Mouse (Mus musculus) spleen, postnatal 36 days (tissue): ENCODE data around the gene Nup35.

Experiments used
- DNase-seq, 2 experiments: peaks; one replicate each; pipeline ENCODE4 v3.0.0; 2022; ENCODE audit warnings: low spot score in 2 of 2, mixed read lengths in 1 of 2

The Nup35 gene

DNA sequence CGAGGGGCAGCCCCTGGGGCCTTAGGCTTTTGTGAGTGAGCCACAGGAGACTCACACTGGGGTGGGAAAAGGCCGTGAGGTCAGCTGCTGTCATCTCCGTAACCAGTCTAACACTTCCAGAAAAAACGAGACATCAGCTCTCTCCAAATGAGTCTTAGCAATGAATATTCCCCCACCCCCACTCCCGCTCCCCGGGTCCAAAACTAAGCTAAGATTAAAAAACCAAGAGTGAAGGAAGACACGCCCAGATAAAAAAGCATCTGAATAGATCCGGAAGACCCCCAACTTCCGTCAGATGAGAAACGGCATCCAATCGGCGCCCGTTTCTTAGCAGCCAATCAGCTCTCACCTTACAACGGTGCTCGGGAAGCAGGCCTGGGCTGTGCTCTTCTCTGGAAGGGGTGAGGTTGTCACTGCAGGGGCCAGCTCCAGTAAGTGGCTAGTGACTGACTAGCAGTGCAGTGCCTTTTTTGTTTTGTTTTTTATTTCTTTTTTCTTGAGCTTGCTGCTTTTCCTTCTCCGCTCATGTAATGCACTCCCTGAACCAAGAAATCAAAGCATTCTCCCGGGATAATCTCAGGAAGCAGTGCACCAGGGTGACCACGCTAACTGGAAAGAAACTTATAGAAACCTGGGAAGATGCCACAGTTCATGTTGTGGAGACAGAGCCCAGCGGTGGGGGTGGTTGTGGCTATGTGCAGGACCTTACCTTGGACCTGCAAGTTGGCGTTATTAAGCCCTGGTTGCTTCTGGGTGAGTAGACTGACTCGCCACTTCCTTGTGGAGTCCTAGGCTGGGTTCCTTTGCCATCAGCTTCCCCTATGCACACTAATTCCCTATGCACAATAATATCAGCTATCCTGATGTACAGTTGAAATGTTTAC lies at the start of gene Nup35, which contains the start of gene Dusp19:
TSS of gene Nup35 (plus strand) at position 383 of the 884 bp plus-strand sequence.
TSS of gene Dusp19 (plus strand) at position 192 of the 884 bp plus-strand sequence.
- DNase-seq = peak; percentile 91 to 92

DNA sequence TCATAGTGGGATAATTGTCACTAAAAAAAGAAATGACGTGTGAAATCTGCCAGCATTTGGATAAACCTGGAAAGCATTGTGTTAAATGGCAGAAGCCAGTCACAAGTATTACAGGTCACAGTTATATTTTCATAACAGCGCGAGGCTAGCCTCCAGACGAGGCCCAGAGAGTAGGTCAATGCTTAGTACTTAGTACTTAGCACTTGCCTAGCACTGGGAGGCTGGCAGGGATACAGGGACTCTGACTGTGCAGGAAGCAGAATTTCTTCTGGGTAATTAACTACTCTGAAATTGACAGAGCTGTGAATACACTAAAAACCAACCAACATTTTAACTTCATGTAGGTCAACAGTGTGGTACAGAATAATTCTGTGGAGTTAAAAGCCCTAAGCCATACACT lies 49.6 kb upstream of the Nup35 start:
- DNase-seq = no peak

DNA sequence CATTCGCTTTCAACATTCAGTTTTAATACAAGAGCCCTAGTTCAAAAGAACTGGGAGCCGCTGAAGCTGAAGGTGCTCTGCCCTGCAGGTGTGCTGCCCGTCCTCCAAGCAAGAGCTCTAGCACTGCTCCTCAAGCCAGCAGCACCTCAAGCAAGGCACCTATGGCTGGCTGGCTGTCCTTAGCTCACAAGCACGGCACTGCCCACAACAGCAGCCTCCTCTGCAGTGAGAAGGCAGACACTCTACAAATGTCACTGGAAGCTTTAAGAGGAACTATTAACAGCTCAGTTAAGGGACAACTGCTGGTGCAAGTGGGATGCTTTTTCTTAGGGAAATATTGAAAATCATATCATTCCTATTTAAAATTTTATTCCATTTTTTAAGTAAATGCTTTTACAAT lies 46.4 kb upstream of the Nup35 start:
- DNase-seq = no peak

DNA sequence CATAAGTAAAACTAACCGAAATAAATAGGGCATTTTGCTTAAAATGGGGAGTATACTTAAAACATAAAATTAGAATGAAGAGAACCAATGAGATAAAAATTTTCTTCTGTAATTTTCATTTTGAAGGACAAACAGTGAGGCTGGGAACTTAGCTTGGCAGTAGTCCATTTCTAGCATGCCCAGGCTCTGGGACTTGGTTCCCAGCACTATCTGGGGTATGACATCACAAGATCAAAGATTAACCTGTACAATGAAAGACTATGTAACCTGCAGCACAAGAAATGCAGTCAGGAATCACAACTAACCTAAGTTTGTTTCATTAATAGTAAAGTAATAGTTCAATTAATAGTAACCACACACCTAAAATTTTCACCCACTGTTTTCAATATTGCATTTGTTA lies 39.8 kb upstream of the Nup35 start:
- DNase-seq = no peak

DNA sequence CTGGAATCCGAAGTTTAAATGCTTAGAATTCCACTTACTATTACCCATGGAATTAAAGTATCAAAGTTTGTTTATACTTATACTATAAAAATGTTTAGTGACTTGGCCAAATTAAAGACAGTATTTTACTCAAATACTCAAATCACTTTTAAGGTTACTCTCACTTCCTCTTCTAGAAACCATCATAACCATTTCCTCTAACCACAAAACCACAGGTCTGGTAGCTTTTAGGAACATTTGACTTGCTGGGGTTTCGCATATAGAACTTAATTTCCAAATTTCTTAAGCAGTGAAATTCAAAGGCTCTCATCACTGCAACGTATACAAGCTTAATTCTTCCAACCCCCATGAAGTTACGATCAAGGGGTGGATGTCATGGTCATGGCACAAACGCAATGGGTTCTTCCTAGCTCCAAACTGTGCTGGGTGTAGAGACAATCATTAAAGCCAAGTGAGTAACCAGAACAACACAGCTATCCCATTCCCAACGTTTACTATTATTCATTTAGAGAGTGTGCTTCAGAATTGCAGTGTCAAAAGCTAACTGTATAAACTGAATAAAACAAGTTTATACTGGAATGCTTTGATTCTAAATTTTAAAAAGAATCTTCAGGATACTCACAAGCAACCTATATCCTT lies 37.7 kb upstream of the Nup35 start:
- DNase-seq = peak; percentile 51 to 61

DNA sequence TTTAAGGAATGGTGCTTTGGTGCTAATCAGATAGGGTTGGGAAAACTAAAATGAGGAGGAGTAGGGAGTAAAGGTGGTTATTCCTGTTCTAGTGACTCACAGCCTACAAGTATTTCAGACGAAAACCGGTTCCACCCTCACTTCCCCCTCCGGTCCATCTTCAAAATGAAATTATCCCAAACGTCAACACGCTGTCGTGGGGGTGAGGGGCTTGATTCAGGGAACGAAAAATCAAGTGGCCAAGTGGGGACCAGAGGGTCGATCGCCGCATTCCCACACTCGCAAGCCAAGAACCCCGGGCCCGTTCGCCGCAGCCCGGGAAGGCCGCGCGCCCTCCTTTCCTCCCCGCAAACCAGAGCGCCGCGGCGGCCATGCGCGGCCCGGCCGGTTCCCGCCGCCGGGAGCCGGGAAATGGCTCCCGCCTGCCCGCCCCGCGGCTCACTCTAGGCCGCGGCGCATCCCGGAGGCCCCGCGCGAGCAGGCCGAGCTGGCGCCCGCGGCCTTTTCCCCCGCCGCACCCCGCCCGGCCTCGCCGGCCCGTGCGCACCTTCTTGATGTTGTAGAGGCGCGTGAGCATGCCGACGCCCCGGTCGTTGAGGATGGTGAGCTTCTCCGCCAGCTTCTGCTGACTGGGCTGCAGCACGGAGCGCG lies 36.6 kb upstream of the Nup35 start:
- no peak for DNase-seq

DNA sequence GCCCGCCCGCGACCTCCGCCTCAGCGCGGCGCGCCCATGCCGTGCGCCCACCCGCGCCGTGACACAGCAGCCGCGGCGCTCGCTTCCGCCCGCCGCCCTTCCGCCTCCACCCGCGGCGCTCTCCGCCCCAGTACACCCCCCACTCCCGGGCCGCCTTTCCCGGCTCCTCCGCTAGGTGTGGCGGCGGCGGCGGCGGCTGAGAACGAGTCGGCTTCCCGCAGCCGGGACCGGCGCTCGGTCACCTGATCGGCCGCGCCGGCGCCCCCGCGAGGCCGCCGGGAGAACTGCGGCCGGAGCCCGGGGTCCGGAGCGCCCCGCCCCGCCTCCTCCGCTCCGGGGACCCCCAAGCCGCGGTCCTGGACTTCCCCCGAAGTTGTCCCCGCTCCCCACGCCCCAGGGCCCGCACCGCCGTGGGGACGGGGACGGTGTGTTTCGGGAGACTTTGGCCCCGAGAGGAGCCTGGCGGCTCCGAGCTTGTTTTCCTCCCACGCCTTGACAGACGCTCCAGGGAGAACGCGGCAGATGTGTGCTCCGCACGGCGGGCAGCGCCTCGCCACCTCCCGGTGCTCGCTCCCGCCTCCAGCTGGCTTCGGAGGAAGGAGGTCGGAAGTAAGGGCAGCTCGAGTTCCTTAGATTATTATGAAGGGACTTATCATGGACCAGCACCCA lies 35.9 kb upstream of the Nup35 start, which contains the start of gene Nckap1:
TSS of gene Nckap1 (minus strand) at position 338 of the 669 bp plus-strand sequence.
- DNase-seq = peak; percentile 63 to 66

DNA sequence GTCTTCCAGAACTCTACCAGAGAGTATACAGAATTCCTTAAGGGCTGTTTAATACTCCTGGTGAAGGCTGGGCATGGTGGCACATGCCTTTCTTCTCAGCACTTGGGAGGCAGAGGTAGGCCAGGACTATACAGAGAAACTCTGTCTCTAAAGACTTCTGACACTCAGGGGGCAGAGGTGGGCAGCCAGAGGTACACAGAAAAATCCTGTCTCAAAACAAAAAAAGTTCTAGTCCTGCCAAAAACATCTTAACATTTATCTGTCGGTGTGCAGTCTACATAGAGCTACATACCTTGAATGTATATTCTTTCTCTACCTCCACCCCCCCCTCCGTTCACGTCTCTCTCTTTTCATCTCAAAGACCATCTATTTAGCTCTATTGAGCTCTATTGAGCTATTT lies 34.7 kb upstream of the Nup35 start:
- DNase-seq = no peak

DNA sequence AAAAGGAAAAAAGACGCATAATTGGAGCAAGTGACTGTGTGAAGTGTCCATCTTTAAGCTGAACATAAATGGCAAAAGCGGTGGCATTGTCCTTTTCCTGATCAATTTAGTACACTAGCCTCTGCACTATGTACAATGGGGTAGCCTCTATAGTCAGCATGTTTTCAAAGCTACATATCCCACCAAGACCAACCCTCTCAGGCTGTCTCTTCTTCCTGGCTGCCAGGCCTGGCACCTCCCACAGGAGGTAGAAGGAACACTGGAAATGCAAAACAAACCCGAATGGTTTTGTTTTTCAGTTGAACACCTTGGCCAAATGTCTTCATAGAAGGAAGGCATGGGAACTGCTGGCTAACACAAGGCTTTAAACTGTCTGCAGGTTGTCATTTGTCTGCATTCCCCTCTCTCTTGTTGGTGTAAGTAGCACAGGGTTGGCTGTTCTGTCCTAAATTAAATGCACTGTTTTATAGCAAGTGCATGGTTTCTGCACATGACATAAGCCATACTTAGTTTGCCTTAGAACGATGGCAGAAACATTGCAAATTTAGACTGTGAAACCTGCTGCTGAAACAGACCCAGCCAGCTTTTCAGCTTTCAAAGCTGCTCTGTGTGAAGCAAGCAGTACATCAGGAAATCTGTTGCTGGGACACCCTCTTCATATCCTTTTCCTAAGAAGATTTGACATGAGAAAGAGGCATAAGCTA lies 22.7 kb upstream of the Nup35 start:
- no peak for DNase-seq

DNA sequence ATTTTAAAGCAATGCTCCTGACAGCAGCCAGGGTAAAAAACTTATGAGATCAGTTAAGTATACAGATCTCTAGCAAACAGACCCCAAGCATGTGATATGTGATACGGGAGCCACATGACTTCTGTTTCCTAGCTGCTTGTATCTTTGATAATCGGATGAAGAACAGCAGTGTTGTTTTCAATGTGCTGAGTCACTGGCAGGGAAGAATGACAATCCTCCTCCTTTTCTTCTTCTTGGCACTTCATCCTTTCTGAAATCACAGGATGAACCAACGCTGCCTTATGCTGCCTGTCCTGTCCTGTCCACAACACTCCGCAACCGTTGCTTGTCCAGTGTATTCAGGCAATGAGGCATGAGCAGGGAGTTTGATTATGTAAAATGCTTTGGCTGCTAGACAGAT lies 20.1 kb upstream of the Nup35 start:
- DNase-seq = no peak

DNA sequence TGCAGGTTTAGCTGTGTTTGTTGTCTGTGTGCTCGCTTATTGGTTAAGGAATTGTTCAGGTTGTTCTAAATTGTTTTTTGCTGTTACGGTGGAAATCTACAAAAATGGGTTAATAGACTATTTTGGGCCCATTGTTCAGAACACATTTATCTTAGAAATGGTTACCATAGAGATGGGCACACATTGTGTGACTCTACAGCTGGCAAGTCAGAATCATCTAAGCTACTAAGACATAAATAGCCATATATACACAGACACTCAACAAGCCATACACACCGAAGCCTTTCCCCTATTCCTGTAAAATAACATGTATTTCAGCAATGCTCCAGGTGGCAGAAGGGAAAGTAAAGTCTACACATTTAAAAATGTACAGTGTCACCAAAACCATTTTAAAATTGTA lies 17.2 kb upstream of the Nup35 start:
- no peak for DNase-seq

DNA sequence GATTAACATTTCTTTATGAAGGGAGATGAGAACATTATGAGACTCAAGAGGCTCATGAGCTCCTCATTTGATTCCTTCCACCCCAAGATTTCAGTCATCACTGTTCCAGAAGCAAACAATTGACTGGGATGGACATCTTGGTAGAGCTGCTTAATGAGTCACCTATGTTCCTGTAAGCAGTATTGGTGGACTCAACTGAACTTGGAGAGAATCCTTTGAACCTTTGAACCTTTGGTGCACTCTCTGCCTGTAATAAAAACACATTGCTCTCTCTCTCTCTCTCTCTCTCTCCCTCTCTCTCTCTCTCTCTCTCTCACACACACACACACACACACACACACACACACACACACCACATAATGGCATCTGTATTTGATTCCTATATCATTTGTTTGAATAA lies 16.4 kb upstream of the Nup35 start:
- DNase-seq = no peak

DNA sequence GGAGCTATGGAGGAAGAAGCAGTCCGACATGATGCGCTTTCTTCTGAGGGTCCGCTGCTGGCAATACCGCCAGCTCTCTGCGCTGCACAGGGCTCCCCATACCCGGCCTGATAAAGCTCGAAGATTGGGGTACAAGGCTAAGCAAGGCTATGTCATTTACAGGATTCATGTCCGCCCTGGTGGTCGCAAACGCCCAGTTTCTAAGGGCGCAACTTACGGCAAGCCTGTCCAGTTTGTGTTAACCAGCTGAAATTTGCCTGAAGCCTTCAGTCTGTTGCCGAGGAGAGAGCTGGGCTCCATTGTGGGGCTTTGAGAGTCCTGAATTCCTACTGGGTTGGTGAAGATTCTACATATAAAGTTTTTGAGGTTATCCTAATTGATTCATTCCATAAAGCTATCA lies 14.3 kb upstream of the Nup35 start:
- DNase-seq = no peak

DNA sequence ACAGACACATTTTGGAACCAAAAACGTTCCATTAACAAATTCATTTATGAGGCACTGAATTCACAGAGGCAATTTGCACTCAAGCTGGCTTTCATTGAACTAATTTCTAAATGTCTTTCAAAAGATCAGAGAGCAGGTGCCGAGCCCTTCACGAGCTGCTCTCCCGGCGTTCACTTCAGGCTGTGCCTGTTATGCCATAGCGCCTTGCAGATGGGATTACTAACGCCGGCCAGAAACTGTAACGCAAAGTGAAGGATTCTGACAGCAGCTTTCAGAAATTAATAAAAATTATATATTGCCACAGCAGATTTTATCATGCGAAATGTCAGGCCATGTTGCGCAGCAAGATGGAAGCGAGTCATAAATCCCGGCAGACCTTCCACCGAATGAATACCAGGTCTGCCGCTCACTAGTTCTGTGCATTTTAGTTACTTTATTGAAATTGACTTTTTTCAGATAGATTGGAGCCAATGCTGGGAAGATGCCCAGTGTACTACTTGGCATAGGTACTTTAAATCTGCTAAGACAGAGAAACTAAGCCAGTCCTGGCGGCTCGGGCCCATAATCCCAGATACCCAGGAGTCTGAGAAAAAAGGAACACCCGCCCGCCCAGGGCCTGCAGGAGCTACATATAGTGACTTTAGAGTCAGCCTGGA lies 13.1 kb upstream of the Nup35 start:
- DNase-seq = no peak

DNA sequence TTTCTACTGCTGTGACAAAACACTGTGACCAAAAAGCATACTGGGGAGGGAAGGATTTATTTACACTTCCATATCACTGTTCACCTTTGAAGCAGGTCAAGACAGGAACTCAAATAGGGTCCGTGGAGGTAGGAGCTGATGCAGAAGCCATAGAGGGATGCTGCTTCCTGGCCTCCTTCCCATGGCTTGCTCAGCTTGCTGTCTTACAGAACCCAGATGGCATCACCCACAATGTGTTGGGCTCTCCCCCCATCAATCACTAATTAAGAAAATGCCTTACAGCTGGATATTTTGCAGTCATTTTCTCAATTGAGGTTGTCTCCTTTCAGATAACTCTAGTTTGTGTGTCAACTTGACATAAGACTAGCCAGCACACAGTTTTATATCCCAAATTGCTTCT lies 4.8 kb upstream of the Nup35 start:
- DNase-seq = no peak

DNA sequence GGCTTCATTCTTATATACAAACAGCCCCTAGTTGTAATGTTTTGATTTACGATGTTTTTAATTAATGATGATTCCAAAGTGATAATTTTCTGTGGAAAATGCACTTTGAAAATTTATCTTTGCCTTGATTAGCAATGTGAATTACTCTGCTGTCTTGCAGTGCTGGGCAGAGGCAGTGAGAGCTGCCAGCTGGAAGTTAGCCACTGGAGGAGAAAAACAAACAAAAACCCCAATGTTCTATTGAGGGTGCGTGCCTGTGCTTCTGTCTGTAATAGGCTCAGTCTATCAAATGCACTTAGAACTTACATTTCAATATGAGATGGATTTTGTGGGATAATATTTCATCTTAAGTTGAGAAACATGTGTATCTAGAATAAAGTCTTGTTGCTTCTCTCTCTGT lies 4.2 kb upstream of the Nup35 start:
- no peak for DNase-seq

DNA sequence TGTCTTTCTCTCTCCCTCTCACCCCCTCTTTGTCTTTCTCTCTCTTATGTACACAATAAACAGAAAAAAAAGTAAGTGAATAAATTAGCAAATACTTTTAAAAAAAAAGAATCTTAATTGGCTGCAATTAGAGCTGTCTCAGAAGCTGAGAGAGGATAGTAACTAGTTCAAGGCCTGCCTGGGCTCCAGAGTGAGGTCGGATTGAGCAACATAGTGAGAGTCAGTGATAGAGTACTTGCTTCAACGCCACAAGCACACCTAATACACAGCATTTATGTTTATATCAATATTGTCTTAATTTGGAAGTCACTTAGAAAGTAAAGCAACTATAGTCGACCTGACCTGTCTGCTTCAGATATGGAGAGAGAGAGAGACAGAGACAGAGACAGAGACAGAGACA lies 2.0 kb downstream of the Nup35 start:
- no peak for DNase-seq

DNA sequence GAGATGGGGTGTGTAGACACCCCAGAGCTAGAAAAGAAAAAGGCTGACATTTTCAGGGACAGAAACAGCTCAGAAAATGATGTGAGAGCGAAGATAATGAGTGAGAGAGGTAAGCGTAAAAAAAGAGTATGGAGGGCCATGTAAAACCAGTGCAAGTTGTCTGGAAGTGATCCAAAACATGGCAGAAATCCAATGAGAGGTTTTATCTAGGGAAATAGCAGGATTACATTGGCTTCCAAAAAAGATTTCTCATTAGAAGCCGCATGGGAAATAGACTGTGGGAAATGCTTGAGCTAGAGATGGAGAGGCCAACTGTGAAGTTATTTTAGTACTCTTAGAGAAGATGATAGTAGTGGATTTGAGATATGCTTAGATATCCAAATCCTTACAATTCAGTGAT lies 4.9 kb downstream of the Nup35 start:
- DNase-seq = no peak

DNA sequence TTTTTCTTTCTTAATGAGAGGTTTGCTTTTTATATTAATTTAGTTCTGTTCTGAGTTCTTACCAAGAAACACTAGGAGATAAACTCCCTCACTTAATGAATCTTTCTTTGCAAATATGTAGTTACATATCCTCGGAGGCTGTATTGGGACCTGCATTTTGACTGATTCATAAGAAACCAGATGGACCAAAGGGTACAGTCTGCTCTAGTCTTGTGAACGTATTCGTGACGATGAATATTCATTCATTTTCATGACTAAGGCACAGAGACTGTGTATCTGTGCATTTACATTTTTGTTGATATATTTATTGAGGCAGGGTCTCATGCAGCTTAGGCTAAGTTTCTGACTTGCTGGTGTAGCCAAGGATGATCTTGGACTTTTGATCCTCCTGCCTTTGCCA lies 7.5 kb downstream of the Nup35 start:
- DNase-seq = no peak

DNA sequence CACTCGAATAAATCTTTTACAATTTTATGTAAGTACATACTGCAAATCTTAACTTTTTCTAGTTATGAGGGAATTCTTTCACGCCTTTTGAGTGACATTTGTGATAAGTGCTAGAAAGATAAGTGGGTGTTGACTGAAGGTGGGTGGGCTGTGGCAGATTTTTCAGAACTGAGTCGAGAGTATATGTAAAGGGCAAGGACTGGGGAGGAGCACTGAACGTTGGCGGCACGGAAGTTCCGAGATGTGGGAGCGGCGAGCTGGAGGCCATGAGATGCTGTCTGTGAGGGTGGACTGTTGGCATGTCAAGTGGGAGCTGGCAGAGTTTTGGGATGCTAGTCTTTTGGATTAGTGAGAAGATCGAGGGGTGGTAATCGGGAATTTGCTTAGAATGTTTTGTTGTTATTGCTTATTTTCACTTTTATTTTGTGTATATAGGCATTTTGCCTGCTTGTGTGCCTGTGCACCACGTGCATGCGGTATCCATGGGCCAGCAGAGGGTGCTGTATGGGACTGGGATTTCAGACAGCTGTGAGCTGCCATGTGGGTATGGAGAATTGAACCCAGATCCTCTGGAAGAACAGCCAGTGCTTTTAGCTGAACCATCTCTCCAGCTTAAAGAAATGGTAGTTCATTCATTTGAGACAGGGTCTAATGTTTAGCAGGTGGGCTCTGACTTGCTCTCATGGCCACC lies 15.4 kb downstream of the Nup35 start:
- no peak for DNase-seq
